Mouse (Mus musculus): ENCODE measurements around the gene Cidec. TPM values are rescaled to one million over a fixed set of nuclear protein-coding genes. Genes with fewer than 3 reads are reported as not detected.
A peak's percentile ranks its signal among the peaks of the same experiment; 100 is the strongest.

Gene Cidec
- polyA plus RNA-seq, 1 experiment from 2014 or later = not detected

DNA sequence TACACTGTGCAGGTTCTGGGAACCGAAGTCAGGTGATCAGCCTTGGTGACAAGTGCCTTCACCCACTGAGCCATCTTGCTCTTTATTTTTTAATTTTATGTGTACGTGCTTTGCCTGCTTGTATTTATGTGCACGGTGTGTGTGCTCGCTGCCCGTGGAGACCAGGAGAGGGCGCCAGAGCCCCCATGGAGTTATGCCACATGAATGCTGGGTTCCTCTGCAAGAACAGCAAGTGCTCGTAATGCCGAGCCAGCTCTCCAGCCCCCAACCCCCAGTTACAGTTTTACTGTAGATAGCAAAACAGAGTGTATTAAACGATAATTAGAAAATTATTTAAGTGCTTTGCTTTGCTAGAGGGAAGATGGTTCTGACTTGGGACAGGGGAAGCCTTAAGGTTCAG is 28.9 kb downstream of the Cidec start:
- H3K4me2 ChIP-seq (replicated peaks; ENCODE audit: low read depth, low read length) = no peak overlapping the region
- no peaks in the 10 kb centered on the region for H3K27me3 ChIP-seq (ENCODE audit: control insufficient read depth, insufficient read depth, low read length)
- ATAC-seq (ENCODE audit: low FRiP score, low TSS enrichment) = no peak
- no peaks in the 10 kb centered on the region for H3K36me3 ChIP-seq (ENCODE audit: control insufficient read depth, insufficient read depth, low read length)
- H3K9ac ChIP-seq (ENCODE audit: low read depth, low read length) = no peak overlapping the region
- no peak overlapping the region for H3K27ac ChIP-seq (ENCODE audit: low read depth, low read length)
- 76% methylated on average over 9 of the region's 9 CpGs for WGBS
- H3K9me3 ChIP-seq (ENCODE audit: control insufficient read depth, low read length) = no peaks in the 10 kb centered on the region
- no peaks in the 10 kb centered on the region for H3K4me1 ChIP-seq (ENCODE audit: control insufficient read depth, insufficient read depth, low read length)
- no peak overlapping the region for H3K4me3 ChIP-seq (ENCODE audit: low read length)

DNA sequence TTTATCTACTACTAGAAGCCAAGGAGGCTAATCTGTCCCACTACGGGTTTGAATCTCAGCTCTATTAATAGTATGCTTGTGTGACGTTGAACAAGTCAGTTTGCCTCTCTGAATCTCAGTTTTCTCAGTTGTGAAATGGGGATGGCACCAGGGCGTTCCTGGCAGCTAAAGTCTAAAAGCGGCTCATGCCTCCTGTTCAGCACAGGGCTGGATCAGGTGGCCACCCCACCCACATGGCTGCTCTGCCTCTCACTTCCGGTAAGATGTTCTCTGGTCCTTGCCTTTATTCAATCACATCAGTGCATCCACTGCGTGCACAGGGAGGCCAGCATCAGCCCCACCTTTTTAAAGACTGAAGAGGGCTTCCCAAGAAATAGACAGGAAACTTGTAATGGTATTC is 30.1 kb downstream of the Cidec start:
- 88% methylated on average over 6 of the region's 6 CpGs for WGBS
- Histone ChIP-seq H3K4me3 (ENCODE audit: low read length) (no peak overlapping the region), H3K36me3 (ENCODE audit: control insufficient read depth, insufficient read depth, low read length) (no peaks in the 10 kb centered on the region), H3K4me1 (ENCODE audit: control insufficient read depth, insufficient read depth, low read length) (no peaks in the 10 kb centered on the region), H3K9ac (ENCODE audit: low read depth, low read length) (no peak overlapping the region), H3K9me3 (ENCODE audit: control insufficient read depth, low read length) (no peaks in the 10 kb centered on the region), H3K4me2 (replicated peaks; ENCODE audit: low read depth, low read length) (no peak overlapping the region), H3K27ac (ENCODE audit: low read depth, low read length) (no peak overlapping the region), H3K27me3 (ENCODE audit: control insufficient read depth, insufficient read depth, low read length) (no peaks in the 10 kb centered on the region)
- no peak for ATAC-seq (ENCODE audit: low FRiP score, low TSS enrichment)

DNA sequence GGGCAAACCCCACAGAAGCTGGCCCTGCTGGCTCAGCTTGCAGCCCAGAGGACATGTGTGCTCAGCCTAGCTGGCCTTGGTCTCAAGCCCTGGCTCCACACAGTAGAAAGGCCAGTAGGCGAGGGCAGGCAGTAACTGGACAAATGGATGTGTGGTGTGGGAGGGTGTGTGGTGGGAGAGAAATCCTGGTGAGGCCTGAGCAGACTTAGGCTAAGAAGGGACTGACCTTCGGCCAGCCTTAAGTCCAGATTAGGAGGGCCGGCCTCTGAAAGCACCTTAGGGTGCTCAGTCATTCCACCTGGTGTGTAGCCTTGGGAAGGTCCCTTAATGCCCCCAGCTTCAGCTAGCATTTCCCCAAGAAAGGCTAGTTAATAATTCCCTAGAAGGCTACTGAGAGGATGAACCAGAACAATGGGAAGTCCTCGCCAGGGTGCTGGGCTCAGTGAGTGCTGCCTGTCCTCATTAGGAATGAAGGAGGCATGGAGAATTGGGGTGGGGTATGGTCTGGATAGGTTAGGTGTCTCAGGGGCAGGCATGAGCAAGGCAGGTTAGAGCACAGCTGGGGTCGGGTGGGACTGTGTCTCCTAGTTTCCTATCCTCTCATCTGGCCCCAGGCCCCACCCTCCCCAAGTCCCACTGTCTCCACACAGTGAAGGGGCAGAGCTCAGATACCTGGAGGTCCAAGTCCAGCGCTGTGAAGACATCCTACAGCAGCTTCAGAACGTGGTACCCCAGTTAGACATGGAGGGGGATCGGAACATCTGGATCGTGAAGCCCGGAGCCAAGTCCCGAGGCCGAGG is 30.7 kb downstream of the Cidec start:
- Histone ChIP-seq H3K4me3 (ENCODE audit: low read length) (no peak overlapping the region), H3K36me3 (ENCODE audit: control insufficient read depth, insufficient read depth, low read length) (no peaks in the 10 kb centered on the region), H3K27me3 (ENCODE audit: control insufficient read depth, insufficient read depth, low read length) (no peaks in the 10 kb centered on the region), H3K9me3 (ENCODE audit: control insufficient read depth, low read length) (no peaks in the 10 kb centered on the region), H3K4me1 (ENCODE audit: control insufficient read depth, insufficient read depth, low read length) (no peaks in the 10 kb centered on the region), H3K9ac (ENCODE audit: low read depth, low read length) (no peak overlapping the region), H3K27ac (ENCODE audit: low read depth, low read length) (no peak overlapping the region), H3K4me2 (replicated peaks; ENCODE audit: low read depth, low read length) (no peak overlapping the region)
- 82% methylated on average over 12 of the region's 12 CpGs for WGBS
- ATAC-seq (ENCODE audit: low FRiP score, low TSS enrichment) = peak; percentile 50; the same call in 1 of the 2 replicates

DNA sequence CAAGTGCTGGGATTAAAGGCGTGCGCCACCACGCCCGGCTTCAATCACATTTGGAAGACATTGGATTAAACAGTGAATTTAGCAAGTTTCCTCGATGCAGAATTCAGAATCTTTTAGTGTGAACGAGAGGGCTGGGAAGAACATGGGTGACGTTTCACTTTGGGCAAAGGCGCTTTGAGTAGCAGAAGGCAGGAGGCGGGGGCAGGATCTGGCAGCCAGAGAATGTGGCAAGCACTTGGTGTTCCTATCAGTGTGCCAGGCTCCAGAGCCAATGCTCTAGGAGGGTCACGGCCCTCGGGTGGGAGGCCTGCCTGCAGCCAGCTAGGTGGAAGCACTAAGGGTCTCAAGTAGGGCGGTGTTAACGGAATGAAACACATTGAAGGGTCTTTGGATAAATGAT is 33.5 kb downstream of the Cidec start:
- no peak for ATAC-seq (ENCODE audit: low FRiP score, low TSS enrichment)
- Histone ChIP-seq H3K4me2 (replicated peaks; ENCODE audit: low read depth, low read length) (no peak overlapping the region), H3K4me3 (ENCODE audit: low read length) (no peak overlapping the region), H3K36me3 (ENCODE audit: control insufficient read depth, insufficient read depth, low read length) (no peaks in the 10 kb centered on the region), H3K9ac (ENCODE audit: low read depth, low read length) (no peak overlapping the region), H3K27ac (ENCODE audit: low read depth, low read length) (no peak overlapping the region), H3K9me3 (ENCODE audit: control insufficient read depth, low read length) (no peaks in the 10 kb centered on the region), H3K27me3 (ENCODE audit: control insufficient read depth, insufficient read depth, low read length) (no peaks in the 10 kb centered on the region), H3K4me1 (ENCODE audit: control insufficient read depth, insufficient read depth, low read length) (no peaks in the 10 kb centered on the region)
- WGBS = 93% methylated on average over 13 of the region's 13 CpGs

DNA sequence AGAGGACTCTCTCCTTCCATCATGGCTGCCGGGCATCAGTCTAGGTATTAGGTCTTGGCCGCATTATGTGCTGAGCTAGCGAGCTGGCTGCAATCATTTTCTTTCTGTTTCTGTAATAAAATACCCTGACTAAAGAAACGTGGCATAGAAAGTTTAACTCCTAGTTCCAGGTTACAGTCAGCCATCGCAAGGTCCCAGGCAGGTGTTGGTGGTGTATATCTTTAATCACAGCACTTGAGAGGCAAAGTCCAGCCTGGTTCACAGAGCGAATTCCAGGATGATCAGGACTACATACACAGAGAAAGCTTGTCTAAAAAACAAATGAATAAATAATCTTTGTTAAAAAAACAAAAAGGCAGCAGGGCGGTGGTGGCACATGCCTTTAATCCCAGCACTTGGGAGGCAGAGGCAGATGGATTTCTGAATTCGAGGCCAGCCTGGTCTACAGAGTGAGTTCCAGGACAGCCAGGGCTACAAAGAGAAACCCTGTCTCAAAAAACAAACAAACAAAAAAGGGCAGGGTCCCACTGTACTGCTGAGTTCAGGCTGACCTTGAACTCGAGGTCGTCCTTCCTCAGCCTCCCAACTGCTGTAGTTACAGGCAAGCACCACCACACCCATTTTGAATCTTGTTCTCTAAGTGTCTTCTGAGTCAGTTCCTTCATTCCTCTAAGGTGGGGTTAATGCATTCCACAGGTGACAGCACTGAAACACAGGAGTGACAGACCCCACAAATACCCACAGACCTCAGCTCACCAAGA is 39.1 kb downstream of the Cidec start:
- Histone ChIP-seq H3K4me1 (ENCODE audit: control insufficient read depth, insufficient read depth, low read length) (0 out of 2 replicates have a peak, but pooled peaks cover 7% of the 10 kb centered on the region), H3K9ac (ENCODE audit: low read depth, low read length) (no peak overlapping the region), H3K4me2 (replicated peaks; ENCODE audit: low read depth, low read length) (no peak overlapping the region), H3K36me3 (ENCODE audit: control insufficient read depth, insufficient read depth, low read length) (no peaks in the 10 kb centered on the region), H3K27me3 (ENCODE audit: control insufficient read depth, insufficient read depth, low read length) (no peaks in the 10 kb centered on the region), H3K27ac (ENCODE audit: low read depth, low read length) (no peak overlapping the region), H3K9me3 (ENCODE audit: control insufficient read depth, low read length) (no peaks in the 10 kb centered on the region), H3K4me3 (ENCODE audit: low read length) (no peak overlapping the region)
- 85% methylated on average over 10 of the region's 10 CpGs for WGBS
- no peak for ATAC-seq (ENCODE audit: low FRiP score, low TSS enrichment)

DNA sequence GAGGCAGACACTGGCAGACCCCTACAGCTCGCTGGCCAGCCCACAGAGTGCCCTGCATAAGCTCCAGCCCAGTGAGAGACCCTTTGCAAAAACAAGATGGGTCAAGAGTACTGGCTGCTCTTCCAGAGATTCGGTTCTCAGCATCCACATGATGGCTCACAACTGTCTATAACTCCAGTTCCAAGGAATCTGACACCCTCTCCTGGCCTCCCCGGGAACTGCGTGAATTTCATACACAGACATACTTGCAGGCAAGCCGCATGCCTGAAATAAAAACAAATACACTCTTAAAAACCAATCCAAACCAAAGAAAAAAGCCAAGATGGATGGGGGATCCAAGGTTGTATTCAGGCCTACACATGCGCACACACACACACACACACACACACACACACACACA is 40.1 kb downstream of the Cidec start:
- Histone ChIP-seq H3K4me3 (ENCODE audit: low read length) (no peak overlapping the region), H3K36me3 (ENCODE audit: control insufficient read depth, insufficient read depth, low read length) (peaks cover 5% of the 10 kb centered on the region; the same call in 1 of the 2 replicates), H3K9ac (ENCODE audit: low read depth, low read length) (no peak overlapping the region), H3K9me3 (ENCODE audit: control insufficient read depth, low read length) (no peaks in the 10 kb centered on the region), H3K4me1 (ENCODE audit: control insufficient read depth, insufficient read depth, low read length) (0 out of 2 replicates have a peak, but pooled peaks cover 7% of the 10 kb centered on the region), H3K27me3 (ENCODE audit: control insufficient read depth, insufficient read depth, low read length) (no peaks in the 10 kb centered on the region), H3K27ac (ENCODE audit: low read depth, low read length) (no peak overlapping the region), H3K4me2 (replicated peaks; ENCODE audit: low read depth, low read length) (no peak overlapping the region)
- 94% methylated on average over 6 of the region's 6 CpGs for WGBS
- ATAC-seq (ENCODE audit: low FRiP score, low TSS enrichment) = no peak

DNA sequence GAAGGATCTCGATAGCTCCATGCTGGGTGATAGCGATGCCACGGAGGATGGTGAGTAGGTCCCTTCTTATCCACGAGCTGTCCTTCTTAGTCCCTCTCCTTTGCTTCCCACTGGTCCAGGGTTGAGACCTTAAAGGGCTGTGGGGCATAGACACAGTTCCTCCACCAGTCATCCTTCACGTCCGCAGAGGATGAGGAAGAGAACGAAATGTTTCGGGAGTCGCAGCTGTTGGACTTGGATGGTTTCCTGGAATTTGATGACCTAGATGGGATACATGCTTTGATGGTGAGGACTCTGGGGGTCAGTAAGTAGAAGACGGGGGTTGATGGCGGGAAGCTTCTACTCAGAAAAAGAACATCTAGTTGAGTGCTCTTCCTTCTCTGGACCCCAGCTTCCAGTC is 40.7 kb downstream of the Cidec start:
- H3K36me3 ChIP-seq (ENCODE audit: control insufficient read depth, insufficient read depth, low read length) = peaks cover 12% of the 10 kb centered on the region
- H3K4me3 ChIP-seq (ENCODE audit: low read length) = no peak overlapping the region
- 0 out of 2 replicates have a peak, but pooled peaks cover 7% of the 10 kb centered on the region for H3K4me1 ChIP-seq (ENCODE audit: control insufficient read depth, insufficient read depth, low read length)
- ATAC-seq (ENCODE audit: low FRiP score, low TSS enrichment) = no peak
- no peak overlapping the region for H3K4me2 ChIP-seq (replicated peaks; ENCODE audit: low read depth, low read length)
- H3K27me3 ChIP-seq (ENCODE audit: control insufficient read depth, insufficient read depth, low read length) = no peaks in the 10 kb centered on the region
- H3K27ac ChIP-seq (ENCODE audit: low read depth, low read length) = no peak overlapping the region
- no peak overlapping the region for H3K9ac ChIP-seq (ENCODE audit: low read depth, low read length)
- WGBS = 88% methylated on average over 11 of the region's 11 CpGs
- H3K9me3 ChIP-seq (ENCODE audit: control insufficient read depth, low read length) = no peaks in the 10 kb centered on the region

DNA sequence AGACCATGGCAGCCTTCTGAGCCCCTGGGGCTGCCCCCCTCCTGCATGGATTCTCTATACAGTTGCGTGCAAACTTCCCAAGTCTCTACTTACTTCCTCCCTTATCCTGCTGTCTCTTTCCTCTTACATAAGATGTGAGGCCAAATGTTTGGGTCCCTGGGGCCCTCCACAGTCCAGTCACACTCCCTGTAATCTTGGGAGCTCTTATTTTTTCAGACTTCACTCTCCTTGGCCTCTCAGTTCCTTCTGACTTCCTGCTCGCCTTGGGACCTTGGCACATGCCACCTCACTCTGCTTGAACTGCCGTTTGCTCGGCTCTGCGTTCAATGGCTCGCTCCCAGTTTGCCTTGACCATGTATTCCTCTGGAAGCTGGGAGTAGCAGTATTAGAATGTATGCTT is 41.6 kb downstream of the Cidec start:
- no peak overlapping the region for H3K27ac ChIP-seq (ENCODE audit: low read depth, low read length)
- ATAC-seq (ENCODE audit: low FRiP score, low TSS enrichment) = no peak
- H3K9me3 ChIP-seq (ENCODE audit: control insufficient read depth, low read length) = no peaks in the 10 kb centered on the region
- 87% methylated on average over 6 of the region's 6 CpGs for WGBS
- H3K4me3 ChIP-seq (ENCODE audit: low read length) = no peak overlapping the region
- H3K36me3 ChIP-seq (ENCODE audit: control insufficient read depth, insufficient read depth, low read length) = peaks cover 20% of the 10 kb centered on the region
- no peak overlapping the region for H3K9ac ChIP-seq (ENCODE audit: low read depth, low read length)
- H3K27me3 ChIP-seq (ENCODE audit: control insufficient read depth, insufficient read depth, low read length) = no peaks in the 10 kb centered on the region
- H3K4me2 ChIP-seq (replicated peaks; ENCODE audit: low read depth, low read length) = no peak overlapping the region
- H3K4me1 ChIP-seq (ENCODE audit: control insufficient read depth, insufficient read depth, low read length) = 0 out of 2 replicates have a peak, but pooled peaks cover 7% of the 10 kb centered on the region
